Mouse (Mus musculus) layer of hippocampus, adult 2 months (tissue): ENCODE measurements around the gene Thrb. TPM values are rescaled to one million over a fixed set of nuclear protein-coding genes. Genes with fewer than 3 reads are reported as not detected.
A peak's percentile ranks its signal among the peaks of the same experiment; 100 is the strongest.

Experiments
- DNase-seq, 2 experiments: peaks; one replicate each; pipeline ENCODE4 v3.0.0; 2022; ENCODE audit warnings: low spot score in 2 of 2
- H3K27ac ChIP-seq: fragments of 200-600 bp; 2 replicates; pipeline ENCODE4 v1.8.1; 2022
- H3K4me3 ChIP-seq: fragments of 200-600 bp; 2 replicates; pipeline ENCODE4 v1.8.1; 2022; ENCODE audit warnings: mild to moderate bottlenecking
- CTCF ChIP-seq: fragments of 200-600 bp; conservative IDR thresholded peaks from 2 replicates; pipeline ENCODE4 v1.8.1; 2022; ENCODE audit warnings: antibody characterized with exemption, mild to moderate bottlenecking, moderate library complexity
- total RNA-seq, 2 experiments: library from RNA; stranded (reverse); gene quantifications; 2 replicates each; pipeline ENCODE4 v1.2.3; 2021

The Thrb gene
- total RNA-seq, 2 experiments from 2014 or later: 42.8 to 45.0 TPM

DNA sequence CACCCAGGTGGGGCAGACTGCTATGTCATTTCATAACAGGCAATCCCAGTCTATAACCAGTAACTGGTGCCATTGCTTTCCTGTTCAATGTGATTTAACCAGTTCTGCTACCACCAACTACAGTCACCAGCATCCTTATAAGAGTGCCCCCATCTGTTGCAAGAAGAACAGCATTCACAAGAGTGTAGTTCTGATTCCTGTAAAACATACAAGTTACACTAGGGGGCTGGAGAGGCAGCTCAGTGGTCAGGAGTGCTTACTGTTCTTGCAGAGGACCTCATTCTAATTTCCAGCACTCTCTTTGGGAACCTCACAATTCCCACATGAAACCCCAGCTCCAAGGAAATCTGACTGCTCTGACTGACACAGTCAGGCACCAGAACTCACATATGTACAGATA lies 318.2 kb downstream of the Thrb start:
- DNase-seq: no peak
- peak; percentile 25 for TF ChIP-seq CTCF
- Histone ChIP-seq H3K4me3 (no peak overlapping the region), H3K27ac (no peak overlapping the region)

DNA sequence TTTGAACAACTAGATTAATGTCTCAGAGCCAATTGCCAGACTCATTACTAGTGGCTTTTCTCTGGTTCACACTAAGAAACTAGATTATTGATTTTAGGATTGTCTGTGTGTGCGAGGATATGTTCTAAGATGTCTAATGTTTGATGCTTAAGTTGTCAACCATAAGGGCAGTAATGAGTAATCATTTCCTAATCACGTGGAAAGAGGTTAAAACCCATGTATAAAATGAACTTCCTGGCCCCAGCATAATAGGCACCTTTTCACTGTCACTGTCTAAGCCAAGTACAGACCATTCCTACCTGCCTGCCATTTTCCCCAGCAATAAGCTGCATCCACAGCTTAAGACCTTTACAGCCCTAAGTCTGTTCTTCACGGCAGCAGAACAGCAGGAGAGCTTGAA lies 321.2 kb downstream of the Thrb start:
- no peak for TF ChIP-seq CTCF
- H3K4me3 ChIP-seq: no peak overlapping the region
- H3K27ac ChIP-seq: no peak overlapping the region
- no peak for DNase-seq

DNA sequence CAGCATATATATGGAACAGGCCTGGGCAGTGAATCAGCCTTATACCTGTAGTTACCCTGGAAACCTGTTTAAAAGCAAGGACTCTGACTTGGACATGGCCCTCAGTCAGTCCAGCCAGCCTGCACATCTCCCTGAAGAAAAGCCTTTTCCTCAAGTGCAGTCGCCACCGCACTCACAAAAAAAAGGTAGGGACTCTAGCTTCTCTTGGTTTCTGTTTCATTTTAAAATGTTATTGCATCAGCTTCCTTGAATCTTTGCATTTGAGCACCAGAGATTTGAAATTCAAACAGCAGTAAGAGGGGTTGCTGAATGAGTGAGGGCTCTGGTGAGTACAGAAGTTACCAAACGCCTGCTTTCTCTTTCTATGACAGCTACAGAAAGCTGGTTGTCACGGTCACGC lies 322.0 kb downstream of the Thrb start:
- Histone ChIP-seq H3K4me3 (no peak overlapping the region), H3K27ac (no peak overlapping the region)
- DNase-seq: no peak
- TF ChIP-seq CTCF: no peak

DNA sequence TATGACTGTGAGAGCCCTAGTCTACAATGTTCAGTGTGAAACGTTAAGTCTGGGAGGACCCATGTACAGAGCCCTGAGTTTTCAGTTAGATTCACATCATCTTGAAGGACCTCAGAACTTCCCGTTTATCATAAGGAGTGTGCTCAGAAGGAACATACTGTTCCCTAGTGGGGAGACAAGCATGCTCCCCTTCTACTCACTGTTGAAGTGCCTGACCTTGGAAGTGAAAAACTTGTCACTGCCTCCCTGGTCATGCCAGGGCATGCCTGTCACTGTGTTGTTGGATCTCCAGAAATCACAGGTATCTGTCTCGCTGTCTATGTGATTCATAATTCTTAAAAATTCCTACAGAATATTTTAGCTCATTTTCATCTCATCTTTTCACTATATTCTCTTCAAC lies 323.3 kb downstream of the Thrb start:
- no peak for TF ChIP-seq CTCF
- Histone ChIP-seq H3K4me3 (no peak overlapping the region), H3K27ac (no peak overlapping the region)
- DNase-seq: no peak

DNA sequence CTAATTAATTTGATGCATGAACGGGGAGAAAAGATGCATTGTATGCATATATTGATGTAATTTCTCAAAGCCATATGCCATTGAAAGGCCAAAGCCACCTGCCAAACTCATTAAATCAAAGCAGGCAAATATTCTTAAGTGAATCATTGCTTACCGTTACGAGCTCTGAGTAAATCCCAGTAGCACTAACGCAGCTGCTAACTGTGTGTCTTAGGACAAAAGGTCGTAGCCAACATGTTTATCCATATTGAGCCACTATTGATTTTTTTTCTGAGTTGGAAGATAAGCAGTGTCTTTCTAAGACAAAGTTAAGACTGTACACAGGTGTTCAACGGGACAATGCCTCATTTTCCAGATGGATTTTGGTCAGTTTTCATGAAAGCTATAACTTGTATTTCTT lies 323.8 kb downstream of the Thrb start:
- DNase-seq: no peak
- Histone ChIP-seq H3K27ac (no peak overlapping the region), H3K4me3 (no peak overlapping the region)
- TF ChIP-seq CTCF: no peak

DNA sequence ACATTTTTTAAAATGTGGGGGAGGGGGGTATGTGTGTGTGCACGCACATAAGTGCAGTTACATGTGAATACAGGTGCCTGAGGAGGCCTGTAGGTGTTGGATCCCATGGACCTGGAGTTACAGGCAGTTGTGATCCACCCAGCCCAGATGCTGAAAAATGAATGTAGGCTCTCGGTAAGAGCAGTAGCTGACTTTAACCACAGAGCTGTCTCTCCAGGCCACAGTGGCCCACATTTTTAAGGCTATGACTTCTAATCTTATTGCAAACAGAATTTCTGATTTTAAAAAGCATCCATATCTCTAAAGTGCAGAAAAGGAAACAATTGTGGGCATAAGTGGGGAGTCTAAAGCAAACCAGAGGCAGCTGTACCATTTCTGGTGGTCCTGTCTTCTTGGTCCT lies 328.5 kb downstream of the Thrb start:
- no peak for DNase-seq
- no peak for TF ChIP-seq CTCF
- H3K4me3 ChIP-seq: no peak overlapping the region

DNA sequence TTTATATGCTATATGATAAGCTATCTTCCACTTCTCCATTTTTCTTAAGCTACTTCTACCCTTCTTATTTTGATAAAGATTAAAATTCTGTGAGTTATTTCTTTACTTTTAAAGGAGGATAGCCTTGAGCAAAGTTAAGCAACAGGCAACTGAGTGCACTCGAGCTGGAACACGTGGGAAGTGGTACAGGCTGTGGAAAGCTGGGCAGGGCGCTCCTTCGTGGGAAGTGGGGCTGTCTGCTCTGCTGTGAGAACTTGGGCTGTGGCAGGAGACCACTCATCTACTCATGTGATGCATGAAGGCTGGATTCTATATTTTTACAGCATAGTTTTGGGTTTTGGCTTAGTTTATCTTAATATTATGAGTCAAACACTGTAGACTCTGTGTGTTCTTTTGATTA lies 329.1 kb downstream of the Thrb start:
- no peak overlapping the region for H3K27ac ChIP-seq
- no peak for TF ChIP-seq CTCF
- H3K4me3 ChIP-seq: no peak overlapping the region
- DNase-seq: no peak

More for the DNA sequence above, 328.5 kb downstream of the Thrb start:
- H3K27ac ChIP-seq: no peak overlapping the region

DNA sequence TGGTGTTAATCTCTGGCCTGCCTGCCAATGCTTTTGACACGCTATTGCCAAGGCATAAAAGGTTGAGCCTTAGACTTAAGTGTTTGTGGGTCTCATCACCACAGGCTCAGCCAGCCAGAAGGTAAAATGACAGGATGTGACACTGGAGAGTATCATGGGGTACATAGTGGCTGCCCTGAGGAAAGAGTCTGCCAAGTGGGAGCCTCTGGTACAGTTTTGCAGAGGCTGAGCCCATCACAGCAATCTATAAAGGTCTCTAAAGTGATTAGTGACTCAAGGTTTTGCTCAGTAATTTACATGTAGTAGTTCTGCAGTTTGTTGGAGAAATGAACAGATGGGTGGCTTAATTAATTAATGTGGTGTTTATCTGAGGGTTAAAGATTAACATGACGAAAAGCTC lies 330.1 kb downstream of the Thrb start:
- DNase-seq: no peak
- TF ChIP-seq CTCF: no peak
- H3K27ac ChIP-seq: no peak overlapping the region
- no peak overlapping the region for H3K4me3 ChIP-seq

DNA sequence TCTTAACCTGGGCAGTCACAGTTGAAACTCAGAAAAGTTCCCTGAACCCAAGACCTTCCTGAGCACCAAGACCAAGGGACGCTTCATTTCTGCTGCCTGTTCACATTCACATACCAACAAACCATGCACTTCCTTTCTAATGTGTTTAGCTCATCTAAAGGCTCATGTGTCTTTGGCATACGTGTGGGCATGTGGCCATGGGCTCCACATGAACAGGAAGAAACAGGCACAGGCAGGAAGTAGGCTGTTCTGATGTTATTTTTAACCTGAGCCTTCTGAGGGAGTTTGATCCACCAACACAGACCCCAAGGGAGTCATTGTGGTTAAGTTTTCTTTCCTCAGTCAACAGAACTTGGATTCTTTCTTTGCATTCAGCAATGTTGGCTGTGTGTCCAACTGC lies 341.8 kb downstream of the Thrb start:
- TF ChIP-seq CTCF: no peak
- no peak for DNase-seq
- H3K27ac ChIP-seq: no peak overlapping the region
- H3K4me3 ChIP-seq: no peak overlapping the region

DNA sequence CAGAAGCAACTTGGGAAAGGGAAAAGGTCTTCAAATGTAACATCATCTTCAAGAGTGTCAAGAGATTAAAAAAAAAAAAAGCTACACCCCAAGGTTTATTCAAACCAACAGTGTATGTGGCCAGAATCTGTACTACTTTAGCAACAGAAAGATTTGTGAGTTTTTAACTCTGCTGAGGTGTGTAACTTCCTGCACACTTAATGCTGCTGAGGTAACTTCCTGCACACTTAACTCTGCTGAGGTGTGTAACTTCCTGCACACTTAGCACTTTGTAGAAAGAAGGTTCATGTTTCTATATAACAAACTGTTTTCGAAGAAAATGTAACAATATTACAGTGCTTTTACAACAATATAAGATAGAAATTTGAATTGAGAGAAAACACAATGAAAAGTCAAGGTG lies 343.6 kb downstream of the Thrb start:
- Histone ChIP-seq H3K4me3 (no peak overlapping the region), H3K27ac (no peak overlapping the region)
- no peak for TF ChIP-seq CTCF
- no peak for DNase-seq

DNA sequence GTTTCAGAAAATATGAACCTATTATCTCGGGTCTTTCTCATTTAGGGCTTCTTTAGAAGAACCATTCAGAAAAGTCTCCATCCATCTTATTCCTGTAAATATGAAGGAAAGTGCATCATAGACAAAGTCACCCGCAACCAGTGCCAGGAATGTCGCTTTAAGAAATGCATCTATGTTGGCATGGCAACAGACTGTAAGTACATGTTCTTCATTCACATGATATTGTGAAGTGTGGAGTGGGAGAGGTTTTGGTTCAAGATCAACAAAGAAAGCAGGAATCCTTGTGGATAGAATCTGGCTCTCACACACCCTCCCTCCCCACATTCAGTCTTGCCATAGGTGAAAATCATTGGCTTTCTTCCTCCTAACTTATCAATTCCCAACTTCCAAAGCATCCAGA lies 348.5 kb downstream of the Thrb start:
- Histone ChIP-seq H3K4me3 (no peak overlapping the region), H3K27ac (no peak overlapping the region)
- DNase-seq: no peak
- TF ChIP-seq CTCF: no peak

DNA sequence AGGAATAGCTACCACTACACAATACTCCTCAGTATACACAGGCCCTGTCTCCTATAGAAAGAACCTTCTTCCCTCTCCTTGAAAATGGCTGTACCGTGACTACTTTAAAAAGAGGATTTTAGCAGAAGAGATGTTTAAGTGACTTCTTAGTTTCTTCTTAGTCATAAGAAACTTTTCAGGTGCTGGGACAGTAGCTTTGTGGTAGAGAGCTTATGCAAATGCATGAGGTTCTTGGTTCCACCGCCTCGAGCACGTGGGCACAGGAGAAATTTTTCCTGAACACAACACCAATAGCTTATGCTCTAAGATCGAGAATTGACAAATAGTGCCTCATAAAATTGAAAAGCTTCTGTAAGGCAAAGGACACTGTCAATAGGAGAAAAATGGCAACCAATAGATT lies 356.5 kb downstream of the Thrb start:
- no peak for DNase-seq
- no peak overlapping the region for H3K27ac ChIP-seq
- TF ChIP-seq CTCF: no peak
- H3K4me3 ChIP-seq: no peak overlapping the region

DNA sequence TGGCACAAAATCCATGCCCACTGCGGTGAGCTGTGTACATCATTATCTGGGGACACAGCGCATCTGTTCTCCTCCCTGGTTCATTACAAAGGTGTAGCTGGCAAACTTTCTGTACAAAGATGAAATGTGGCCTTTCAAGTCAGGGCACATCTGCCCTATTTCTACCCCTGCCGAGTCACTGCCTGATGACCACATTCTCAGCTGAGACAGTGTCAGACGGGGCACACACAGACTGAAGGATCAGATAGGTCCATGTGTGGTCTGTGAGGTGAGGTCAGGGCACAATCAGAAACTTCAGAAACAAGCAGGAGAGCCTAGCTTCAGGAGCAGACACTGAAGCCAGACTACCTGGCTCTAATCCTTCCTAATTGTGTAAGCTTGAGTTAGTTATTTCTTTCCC lies 360.1 kb downstream of the Thrb start:
- Histone ChIP-seq H3K4me3 (no peak overlapping the region), H3K27ac (no peak overlapping the region)
- TF ChIP-seq CTCF: no peak
- DNase-seq: no peak

DNA sequence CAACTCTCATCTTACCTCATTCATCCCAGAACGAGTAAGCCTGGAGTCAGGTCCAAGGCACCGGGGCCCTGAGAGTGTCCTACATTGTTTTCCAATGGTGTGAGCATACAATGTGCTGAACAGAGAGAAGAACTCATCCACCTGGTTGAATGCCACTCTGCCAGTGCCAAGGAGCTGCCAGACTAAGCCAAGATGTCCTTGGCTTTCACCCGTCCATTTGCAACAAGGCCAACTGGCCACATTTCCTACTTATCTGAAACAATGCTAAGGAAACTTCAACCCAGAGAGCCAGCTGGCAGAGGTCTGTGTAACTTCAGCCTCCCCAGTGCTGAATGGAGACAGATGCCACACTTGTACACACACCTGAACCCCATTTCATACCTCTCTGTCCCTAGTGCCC lies 360.6 kb downstream of the Thrb start:
- Histone ChIP-seq H3K4me3 (no peak overlapping the region), H3K27ac (no peak overlapping the region)
- DNase-seq: no peak
- TF ChIP-seq CTCF: no peak

DNA sequence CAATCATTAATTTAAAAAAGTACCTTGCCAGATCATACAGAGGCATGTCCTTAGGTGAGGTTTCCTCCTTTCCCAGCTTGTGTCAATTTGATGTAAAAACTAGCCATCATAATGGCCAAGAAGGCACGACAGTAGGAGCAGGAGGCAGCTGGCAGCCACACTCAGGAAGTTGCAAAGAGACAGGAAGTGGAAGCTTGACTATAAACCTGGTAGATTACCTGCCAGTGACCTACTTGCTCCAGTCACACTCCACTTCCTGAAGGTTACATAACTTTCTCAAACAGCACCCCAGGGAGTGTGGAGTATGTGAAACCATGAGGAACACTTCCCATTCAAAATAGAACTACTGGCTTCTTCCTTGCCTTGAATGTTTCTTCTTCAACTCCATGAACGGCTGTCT lies 361.7 kb downstream of the Thrb start:
- H3K27ac ChIP-seq: no peak overlapping the region
- no peak overlapping the region for H3K4me3 ChIP-seq
- DNase-seq: no peak
- no peak for TF ChIP-seq CTCF
